Mouse (Mus musculus) c-Kit-positive CD71-positive TER-119-positive erythroid progenitor cells, embryonic 14.5 days (primary cell): Measurements from ENCODE around the gene Olfr533.
"Not testable (repeated sequence)": the region's sequence is repeated elsewhere in the genome, so short reads cannot be mapped to it uniquely, and the experiment has no call there.

Experiments used
- DNase-seq: peaks from one replicate; pipeline ENCODE4 v3.0.0-alpha.2; 2013; ENCODE audit warnings: low spot score

The Olfr533 gene

DNA sequence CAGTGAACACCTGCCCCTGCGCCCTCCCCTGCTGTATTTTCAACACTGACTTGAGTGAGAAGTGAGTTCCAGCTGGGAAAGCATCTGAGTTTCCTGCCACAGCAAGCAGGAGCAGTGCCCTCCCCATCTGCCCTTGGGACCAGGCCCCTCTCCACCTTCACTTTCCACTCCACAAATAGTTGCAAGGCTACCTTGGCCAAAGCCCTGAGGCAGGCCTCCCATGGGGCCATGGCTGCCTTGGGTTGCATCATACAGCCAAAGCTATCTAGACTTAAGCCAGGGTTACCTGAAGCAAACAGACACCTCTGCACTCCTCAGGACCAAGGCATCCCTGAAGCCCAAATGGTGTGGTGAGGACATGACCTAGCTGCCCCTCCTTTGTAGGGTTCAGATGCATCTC, at the start of gene Olfr533:
TSS of gene Olfr533 (plus strand) at position 301 of the 400 bp plus-strand sequence.
- DNase-seq = not testable (repeated sequence)

GRCm38 (mm10) chr7:140421539-140421938, 41.6 kb upstream of the Olfr533 start, which contains the start of gene Olfr532:
Olfr532 (minus strand) TSS chr7:140421639.
- no peak for DNase-seq

DNA sequence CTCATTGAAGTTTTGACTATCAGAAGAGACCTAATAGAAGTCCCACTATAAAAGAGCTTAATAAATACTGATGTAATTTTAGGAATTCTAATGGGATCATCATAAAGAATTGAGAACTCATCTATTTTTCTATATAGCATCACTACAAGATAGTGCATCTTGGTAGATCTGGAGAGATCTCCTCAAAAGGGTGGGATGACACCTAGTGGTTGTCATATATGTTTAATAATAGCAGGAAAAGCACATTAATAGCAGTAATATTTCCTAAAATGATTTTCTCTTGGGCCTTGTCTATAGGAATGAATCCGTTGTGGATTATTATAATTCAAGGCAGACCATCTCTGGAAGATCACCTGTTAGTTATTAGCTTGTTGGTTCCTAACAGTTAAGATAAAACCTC, 20.0 kb upstream of the Olfr533 start:
- DNase-seq = no peak

DNA sequence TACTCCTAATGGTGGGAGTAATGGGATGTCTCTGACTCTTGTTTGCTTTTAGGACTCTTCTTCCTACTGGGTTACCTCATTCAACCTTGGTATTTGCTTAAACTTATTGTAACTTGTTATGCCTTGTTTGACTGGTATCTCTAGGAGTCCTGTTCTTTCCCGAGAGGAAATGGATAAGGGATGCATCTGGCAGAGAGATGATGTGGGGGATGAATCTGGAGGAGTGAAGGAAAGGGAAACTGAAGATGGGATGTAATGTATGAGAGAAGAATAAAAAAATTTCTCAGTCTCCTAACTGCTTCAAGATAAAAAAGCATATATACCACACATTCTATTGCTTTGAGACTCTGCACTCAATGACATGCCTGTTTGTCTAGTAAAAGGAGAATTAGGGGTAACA, 14.7 kb downstream of the Olfr533 start:
- no peak for DNase-seq

DNA sequence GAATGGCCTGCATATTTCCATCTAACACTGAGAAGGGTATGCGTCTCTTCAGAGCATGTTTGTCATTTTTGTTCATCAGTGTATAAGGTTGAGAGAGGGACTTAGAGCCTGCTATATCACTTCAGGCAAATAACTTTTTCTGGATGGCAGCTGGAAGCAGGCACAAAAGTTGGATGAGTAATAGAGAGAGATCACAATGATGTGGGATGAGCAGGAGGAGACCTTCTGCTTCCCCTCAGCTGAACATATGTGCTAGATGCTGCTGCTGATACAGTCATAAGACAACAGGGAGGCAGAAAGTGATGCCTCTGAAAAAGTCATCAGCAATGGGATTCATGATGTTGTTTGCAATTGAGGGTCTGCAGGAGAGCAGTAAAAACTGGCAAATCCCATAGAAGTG, 15.6 kb downstream of the Olfr533 start:
- no peak for DNase-seq

DNA sequence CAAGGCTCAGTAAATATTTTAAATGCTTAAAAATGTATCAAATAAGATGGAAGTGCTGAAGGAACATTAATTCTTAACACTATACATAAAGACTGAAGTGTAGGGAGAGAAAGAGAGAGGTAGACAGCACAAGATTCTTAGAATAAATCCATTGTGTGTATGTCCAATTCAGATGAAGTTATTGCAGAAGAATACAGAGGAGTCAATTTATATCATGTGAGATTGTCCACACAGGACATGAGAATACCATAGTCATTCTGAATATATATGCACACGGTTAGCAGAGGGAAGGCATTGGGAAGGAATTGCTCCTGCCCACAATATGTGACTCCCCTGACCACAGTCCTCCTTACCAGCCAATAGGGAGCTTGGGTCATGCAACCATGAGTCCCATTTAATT, 20.7 kb downstream of the Olfr533 start, which contains the start of gene Olfr535:
TSS of gene Olfr535 (plus strand) at position 301 of the 400 bp plus-strand sequence.
- DNase-seq = no peak

DNA sequence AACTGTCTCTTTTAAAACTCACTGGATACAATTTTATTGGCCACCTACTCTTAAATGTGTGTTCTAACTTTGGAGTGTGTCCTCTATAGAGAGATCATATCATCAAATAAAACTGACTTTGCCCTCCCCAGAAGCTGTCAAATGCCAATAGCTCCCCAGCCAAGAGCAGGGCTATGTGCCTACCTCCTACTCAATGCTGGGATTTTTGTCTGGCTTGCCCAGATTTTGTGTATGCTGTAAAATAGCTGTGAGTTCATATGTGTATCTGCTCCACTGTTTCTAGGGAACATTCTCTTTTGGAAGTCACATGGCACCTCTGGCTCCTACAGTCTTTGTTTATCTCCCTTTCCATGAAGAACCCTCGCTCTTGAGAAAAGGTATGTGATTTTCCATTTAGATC, 25.8 kb downstream of the Olfr533 start:
- DNase-seq = no peak

DNA sequence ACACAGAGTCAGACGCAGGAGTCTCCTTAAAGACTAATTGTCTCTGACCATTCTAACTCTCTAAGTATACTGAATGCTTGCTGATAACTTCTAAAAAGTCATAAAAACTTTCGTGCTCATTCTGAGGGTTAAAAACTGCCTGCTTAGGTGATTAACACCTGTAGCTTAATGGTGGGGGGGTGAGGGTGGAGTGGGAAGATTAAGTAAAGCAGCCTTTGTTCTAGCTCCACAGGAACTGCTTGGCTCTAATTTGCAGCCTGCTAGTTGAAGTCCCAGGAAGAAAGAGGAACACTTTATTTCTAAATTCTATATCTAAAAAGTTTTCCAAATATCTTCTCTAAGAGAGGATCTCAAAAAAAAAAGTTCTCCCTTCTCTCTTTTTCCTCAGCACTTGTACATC, 31.1 kb downstream of the Olfr533 start:
- DNase-seq = no peak

GRCm38 (mm10) chr7:140494702-140495101, 31.5 kb downstream of the Olfr533 start:
- no peak for DNase-seq

DNA sequence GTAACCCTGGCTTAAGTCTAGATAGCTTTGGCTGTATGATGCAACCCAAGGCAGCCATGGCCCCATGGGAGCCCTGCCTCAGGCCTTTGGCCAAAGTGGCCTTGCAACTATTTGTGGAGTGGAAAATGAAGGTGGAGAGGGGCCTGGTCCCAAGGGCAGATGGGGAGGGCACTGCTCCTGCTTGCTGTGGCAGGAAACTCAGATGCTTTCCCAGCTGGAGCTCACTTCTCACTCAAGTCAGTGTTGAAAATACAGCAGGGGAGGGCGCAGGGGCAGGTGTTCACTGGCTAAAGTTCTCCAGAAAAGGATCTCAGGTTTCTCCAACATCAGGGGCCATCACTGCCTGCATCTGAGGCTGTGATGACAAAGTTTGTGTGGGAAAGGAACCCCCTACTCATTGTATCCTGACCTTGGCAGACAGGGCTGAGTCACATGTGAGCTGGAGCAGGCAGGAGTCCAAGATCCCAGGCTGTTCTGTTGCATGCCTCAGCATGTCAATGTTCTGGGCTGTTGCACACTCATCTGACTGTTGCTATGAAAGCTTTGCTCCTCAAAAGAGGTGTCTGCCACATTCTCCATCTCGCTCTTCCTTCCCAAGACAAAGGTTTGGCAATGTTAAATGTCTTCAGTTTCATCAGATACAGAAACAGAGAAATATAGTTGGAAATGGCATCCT, 44.3 kb downstream of the Olfr533 start, which contains the start of gene Olfr536:
TSS of gene Olfr536 (minus strand) at position 51 of the 676 bp plus-strand sequence.
- DNase-seq = not testable (repeated sequence)
